9 mouse cellular contexts compared by ENCODE assay signal in genomic region chr5:131851597-131852453, GRCm38 (mm10).
DNase-seq lines count a peak whose midpoint lies in the region; ATAC-seq lines count a peak whose summit lies in the region.
"Had no signal": no experiment of that assay in that cellular context is flagged by ENCODE, and none has a peak within 500 bp of the region (broad histone marks: within the 10 kb centered on the region; RNA-seq: fewer than 3 reads in every experiment).

No protein-coding gene starts in this region.

- H3K4me3 ChIP-seq in embryonic facial prominence, embryonic 10.5 days: peak overlapping the region; percentile 28; the same call in 1 of the 2 replicates
- no peak overlapping the region for H3K4me3 ChIP-seq in hindbrain, embryonic 12.5 days
- H3K4me3 ChIP-seq: lung, embryonic 15.5 days had no signal

- H3K9ac ChIP-seq in hindbrain, embryonic 12.5 days: no peak overlapping the region
- H3K9ac ChIP-seq: lung, embryonic 15.5 days had no signal

- intact Hi-C loops in heart, postnatal 25 days (cut with DNase I): no loop called here

- H3K9me3 ChIP-seq in embryonic facial prominence, embryonic 10.5 days: no peaks in the 10 kb centered on the region
- no peaks in the 10 kb centered on the region for H3K9me3 ChIP-seq in hindbrain, embryonic 12.5 days (replicated peaks)
- H3K9me3 ChIP-seq: lung, embryonic 15.5 days had no signal

- DNase-seq in MN1 (ENCODE audit: low spot score): peak; percentile 58
- peak; percentile 59 for DNase-seq in embryonic facial prominence, embryonic 10.5 days (ENCODE audit: low spot score)
- peak; percentile 74 for DNase-seq in mesoderm, embryonic 11.5 days (ENCODE audit: low read depth, low spot score)
- no peak for DNase-seq in lung, postnatal 36 days
- DNase-seq in heart, postnatal 25 days (ENCODE audit: low spot score): no peak
- no peak for DNase-seq in ovary, adult 18-20 months (ENCODE audit: low spot score)

- peak overlapping the region; percentile 4; the same call in 1 of the 2 replicates for H3K27ac ChIP-seq in embryonic facial prominence, embryonic 10.5 days (replicated peaks)
- peak overlapping the region; percentile 70 for H3K27ac ChIP-seq in hindbrain, embryonic 12.5 days
- H3K27ac ChIP-seq: lung, embryonic 15.5 days had no signal

- H3K36me3 ChIP-seq in embryonic facial prominence, embryonic 10.5 days (replicated peaks): no peaks in the 10 kb centered on the region
- no peaks in the 10 kb centered on the region for H3K36me3 ChIP-seq in hindbrain, embryonic 12.5 days
- H3K36me3 ChIP-seq: lung, embryonic 15.5 days had no signal

- 0 out of 2 replicates have a peak overlapping the region, but pooled peaks have one; percentile 14 for H3K4me2 ChIP-seq in hindbrain, embryonic 12.5 days (replicated peaks)
- H3K4me2 ChIP-seq: lung, embryonic 15.5 days had no signal

- peaks cover 55% of the 10 kb centered on the region for H3K4me1 ChIP-seq in embryonic facial prominence, embryonic 10.5 days
- H3K4me1 ChIP-seq in hindbrain, embryonic 12.5 days: peaks cover 40% of the 10 kb centered on the region

- peaks cover 67% of the 10 kb centered on the region for H3K27me3 ChIP-seq in embryonic facial prominence, embryonic 10.5 days (replicated peaks; ENCODE audit: low read depth, poor library complexity, severe bottlenecking)
- peaks cover 5% of the 10 kb centered on the region; the same call in 1 of the 2 replicates for H3K27me3 ChIP-seq in hindbrain, embryonic 12.5 days
- H3K27me3 ChIP-seq: lung, embryonic 15.5 days had no signal

- peak; percentile 70 for ATAC-seq in hindbrain, embryonic 12.5 days (ENCODE audit: low FRiP score)
- ATAC-seq in megakaryocyte-erythroid progenitor cell, adult 5-6 weeks (replicated peaks; ENCODE audit: low FRiP score, low TSS enrichment, poor library complexity, severe bottlenecking): no peak

- 16% methylated on average over 20 of the region's 20 CpGs for WGBS in embryonic facial prominence, embryonic 10.5 days
- WGBS in hindbrain, embryonic 12.5 days: 35% methylated on average over 20 of the region's 20 CpGs

Comparison
In these comparisons a context has a peak if more than half of its experiments do, and no peak if none do; other contexts are left out.
1. DNase-seq: peak in MN1 (single experiment), embryonic facial prominence, embryonic 10.5 days (single experiment) and mesoderm, embryonic 11.5 days (single experiment); none in lung, postnatal 36 days (single experiment), heart, postnatal 25 days (single experiment) and ovary, adult 18-20 months (single experiment).